Mouse (Mus musculus) ES-CJ7 (cell line): ENCODE results near the gene Sptssa.
"Not testable (repeated sequence)": the region's sequence is repeated elsewhere in the genome, so short reads cannot be mapped to it uniquely, and the experiment has no call there.

Source experiments
- DNase-seq: peaks from one replicate; pipeline ENCODE4 v3.0.0; 2011; ENCODE audit warnings: low read depth, low spot score

Gene Sptssa

DNA sequence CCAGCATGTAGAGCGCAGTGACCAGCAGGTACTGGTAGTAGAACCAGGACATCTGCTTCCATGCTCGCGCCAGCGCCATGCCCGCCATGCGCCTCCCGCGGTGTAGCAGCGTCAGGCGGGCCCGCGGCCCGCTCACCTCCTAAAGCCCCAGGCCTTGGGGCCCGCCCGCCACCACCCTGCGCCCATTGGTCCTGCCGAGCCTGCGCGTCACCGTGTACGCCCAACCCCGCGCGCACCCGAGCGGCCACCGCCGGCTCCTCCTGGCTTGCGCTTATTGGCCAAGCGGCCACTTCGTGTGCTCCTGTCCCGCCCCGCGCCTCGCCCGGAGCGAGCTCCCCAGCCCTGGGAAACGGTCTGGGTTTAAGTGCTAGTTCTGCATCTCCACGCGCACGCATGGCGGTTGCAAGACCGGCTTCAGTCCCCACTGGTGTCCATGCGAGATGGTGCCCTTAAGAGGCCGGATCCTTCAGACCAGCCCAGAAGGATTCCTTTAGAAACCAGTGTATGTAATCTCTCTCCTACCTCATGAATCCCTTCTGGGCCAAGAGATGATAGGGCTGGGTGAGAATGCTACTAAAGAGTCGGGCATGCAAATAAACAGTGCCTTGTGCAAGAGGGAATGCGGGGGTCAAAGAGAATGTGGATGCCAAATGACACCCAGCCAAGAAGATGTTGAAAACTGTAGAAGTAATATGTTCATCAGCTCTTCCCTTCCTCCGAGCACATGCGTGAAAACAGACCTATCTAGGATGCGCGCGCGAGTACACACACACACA is at the start of gene Sptssa:
Gene Sptssa, minus strand, starts transcription at position 178 of the 776 bp plus-strand sequence.
- DNase-seq, result peak; percentile 92

DNA sequence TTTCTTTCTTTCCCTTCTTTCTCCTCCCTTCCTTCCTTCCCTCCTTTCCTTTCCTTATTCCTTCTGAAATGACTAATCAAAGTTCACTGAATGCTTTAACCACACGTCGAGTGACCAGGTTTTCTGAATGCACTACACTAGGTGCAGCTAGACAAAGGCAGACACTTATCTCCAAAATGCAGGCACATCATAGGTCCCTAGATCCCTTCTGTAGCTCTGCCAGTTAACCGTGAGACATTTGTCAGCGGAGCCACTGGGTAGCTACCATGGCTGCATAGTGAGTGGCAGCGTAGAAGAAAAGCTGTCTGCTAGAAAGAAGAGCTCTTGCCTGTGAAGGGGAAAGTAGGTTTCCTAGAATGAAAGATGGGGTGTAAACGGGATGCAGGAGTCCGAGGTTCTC is 43.0 kb upstream of the Sptssa start:
- no peak for DNase-seq

DNA sequence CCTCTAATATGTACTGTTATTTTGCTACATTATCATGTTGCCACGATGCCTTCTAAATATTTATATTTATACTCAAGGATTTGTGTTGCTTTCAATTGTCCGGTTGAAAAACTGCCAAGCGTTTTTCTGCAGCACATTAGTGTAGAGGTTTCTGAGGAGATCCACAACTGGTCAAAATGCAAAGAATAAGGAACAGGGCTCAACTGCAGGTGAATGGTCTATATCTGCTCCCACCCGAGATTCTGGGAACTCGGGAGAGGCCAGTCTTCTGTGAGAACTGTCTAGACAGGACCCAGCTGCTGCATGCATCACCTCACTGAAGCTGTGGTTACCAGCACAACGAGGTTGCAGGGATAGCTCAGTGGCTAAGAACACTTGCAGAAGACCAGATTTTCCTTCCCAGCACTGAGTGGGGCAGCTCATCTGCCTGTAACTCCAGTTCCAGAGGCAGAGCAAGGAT is 41.4 kb upstream of the Sptssa start:
- DNase-seq, result no peak

DNA sequence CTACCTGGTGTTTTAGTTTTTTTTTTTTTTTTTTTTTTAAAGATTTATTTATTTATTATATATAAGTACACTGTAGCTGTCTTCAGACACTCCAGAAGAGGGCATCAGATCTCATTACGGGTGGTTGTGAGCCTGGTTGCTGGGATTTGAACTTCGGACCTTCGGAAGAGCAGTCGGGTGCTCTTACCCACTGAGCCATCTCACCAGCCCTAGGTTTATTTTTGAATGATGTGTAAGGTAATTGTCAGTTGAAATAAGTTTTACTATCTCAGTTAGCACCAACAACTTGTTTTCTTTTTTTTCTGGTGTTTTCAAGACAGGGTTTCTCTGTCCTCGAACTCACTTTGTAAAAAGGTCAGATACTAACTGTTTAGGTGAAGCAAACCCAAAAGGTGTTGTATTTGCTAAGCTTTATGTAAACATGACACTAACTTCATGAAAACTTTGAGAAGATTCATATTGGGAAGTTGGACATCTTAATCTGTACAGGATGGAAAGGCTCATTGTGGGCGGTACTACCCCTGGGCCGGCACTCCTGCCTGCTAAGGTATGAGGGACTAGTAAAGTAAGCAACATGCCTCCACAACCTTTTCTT is 40.7 kb upstream of the Sptssa start:
- no peak for DNase-seq

DNA sequence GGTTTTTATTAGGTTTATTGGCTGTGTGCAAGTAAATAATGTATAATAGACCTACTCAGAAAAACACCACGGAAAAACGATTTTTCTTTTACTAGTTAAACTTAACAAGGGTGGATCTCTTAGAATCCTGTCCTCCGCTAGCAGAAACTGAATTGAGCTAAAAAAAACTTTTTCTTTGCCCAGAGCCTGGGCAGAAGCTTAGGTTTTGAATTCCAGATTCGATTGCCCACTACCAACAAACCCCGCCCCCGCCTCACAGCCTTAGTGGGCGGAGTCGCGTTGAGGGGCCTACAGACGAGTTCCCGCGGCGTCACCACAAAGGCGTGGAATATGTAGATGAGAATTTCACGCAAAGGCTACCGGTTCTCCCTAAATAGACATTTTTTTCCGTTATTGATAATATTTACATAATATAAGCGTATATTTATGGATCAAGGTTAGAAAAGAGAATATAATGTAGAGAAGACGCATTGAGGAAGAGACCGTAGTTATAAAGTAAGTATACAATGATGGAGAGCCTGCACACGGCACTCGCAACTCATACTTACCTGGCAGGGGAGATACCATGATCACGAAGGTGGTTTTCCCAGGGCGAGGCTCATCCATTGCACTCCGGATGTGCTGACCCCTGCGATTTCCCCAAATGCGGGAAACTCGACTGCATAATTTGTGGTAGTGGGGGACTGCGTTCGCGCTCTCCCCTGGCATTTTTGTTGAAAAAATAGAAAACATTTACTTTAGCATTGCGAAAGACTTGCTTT is 40.0 kb upstream of the Sptssa start:
- peak; percentile 96 for DNase-seq

DNA sequence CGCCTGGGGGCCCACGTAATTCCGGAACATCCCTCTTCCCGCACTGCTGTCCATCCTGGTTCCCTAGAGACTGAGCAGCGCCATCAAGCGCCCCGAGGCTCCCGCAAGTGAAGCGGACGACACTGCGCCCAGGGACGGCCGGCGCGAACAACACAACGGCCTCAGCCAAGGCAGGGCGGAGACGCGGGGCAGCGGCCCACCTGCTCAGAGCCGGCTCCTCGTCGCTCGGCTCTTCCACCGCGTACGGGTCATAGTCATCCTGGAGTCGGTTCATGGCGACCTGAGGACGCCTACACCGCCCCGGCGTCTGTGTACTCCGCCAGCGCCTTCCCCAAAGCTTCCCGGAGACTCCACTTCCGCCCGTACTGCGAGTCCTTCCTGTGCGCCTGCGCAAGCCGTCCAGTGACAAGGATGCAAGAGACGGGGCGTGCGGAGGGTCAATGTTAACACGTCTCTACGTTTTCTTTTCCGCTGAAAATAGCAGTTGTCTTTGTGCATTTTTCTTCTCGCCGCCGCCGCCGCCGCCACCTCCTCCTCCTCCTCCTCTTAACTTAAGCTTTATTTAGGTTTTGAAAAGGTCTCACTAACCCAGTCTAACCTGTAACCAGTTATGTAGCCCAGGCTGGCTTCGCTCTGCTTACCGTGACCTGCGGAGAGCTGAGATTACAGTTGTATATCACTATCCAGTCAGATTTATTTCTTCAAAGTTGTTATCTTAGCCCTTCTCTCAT is 39.3 kb upstream of the Sptssa start, which contains the start of gene Eapp:
Gene Eapp, minus strand, starts transcription at position 387 of the 731 bp plus-strand sequence.
- peak; percentile 97 for DNase-seq

DNA sequence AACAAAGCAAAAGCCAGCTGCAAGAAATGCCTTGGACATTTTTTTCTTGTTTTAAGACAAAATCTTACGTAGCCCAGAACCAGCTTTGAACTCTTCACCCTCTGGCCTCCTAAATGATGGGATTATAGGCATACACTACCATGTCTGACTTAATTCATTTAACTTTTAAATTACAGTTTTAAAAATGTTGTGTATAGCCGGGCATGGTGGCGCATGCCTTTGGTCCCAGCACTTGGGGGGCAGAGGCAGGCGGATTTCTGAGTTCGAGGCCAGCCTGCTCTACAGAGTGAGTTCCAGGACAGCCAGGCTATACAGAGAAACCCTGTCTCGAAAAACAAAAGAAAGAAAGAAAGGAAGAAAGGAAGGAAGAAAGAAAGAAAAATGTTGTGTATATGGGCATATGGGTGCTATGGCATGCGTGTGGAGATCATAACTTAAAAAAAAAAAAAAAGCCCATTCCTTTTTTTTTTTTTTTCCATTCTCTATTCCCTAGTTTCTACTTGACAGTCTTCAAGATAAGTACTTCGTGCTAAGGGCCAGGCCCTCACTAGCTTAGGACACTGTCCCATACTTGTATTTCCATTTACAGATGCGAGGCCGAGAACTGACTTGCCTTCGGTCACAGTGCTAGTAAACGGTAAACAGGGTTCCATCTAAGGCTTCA is 38.6 kb upstream of the Sptssa start:
- no peak for DNase-seq

DNA sequence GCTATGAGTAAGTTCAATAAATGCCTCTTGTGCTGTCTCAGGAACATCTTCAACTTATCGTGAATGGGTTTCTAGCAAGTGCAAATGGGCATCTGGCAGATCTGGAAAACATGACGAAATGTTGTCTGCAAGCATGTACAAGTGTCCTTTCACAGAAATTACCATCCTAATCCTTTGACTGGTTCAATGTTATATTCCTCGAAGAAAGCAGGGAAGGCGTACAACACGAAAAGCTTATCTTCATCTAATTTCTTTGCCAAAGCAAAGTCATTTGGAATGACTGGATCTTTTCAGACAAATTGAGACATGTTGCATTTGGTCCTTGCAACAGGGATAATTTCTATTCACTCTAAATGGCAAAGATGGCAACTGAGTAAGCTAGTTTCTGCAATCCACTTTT is 32.7 kb upstream of the Sptssa start:
- no peak for DNase-seq

DNA sequence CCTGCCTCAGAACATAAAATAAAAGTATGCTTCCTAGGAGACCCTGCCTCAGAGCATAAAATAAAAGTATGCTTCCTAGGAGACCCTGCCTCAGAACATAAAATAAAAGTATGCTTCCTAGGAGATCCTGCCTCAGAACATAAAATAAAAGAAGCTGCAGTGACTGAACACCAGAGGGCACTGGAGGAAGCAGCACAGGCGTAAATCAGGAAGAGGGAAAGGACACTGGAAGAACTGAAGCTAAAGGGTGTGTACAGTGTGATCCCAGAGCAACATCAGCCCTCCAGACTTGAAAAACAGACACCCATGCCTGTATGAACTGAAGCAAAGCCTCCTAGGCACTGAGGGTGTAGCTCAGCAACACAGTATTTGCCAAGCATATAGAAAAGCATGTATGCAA is 26.8 kb upstream of the Sptssa start:
- DNase-seq, result peak; percentile 57

DNA sequence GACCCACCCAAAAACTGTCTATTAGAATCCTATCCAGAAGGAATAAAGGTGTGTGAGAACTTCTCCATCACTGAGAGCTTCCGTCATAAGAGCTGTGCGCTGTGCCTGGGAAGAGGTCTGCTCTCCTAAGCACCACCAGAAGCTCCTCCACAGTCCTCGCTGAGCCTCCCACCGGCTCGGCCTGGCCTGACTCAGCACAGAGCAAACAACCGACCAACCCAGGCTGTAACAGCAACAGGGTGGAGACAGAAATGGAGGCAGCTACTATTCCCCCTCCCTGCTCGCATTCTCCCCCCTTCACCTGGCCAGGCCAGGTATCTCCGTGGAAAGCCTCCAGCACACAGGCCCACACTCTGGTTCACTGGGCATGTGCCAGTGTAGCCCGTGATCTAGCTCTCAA is 20.3 kb upstream of the Sptssa start:
- no peak for DNase-seq

DNA sequence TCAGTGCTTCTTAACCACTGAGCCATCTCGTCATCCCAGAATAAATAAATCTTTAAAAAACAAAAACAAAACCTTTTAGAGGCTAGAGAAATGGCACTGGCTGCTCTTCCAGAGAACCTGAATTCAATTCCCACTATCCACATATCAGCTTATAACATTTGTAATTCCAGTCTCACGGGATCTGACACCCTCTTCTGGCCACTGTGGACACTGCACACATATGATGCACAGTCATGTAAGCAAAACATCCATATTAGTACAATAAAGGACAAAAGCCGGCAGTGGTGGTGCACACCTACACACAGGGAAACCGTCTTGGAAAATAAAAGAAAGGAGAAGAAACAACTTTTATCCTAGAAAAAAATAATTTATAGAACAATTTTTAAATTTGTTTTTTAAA is 19.0 kb upstream of the Sptssa start:
- peak; percentile 40 for DNase-seq

DNA sequence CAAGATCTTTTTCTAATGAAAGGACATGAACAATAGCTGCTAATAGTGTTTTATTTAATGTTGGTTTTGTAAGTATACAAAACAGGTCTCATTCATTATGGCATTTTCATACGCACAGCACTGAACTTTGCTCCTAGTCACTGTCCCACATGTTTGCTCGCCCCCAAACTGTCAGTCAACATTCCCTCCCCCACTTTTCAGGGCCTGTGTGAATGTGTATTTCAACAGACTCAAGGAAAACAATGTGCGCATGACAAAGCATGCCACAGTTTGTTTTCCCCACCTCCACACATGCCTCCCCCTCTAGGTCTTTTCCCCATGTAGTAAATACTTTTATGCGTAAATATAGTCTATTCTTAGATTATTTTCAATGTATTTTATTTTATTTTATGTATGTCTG is 14.9 kb upstream of the Sptssa start:
- DNase-seq, result no peak

DNA sequence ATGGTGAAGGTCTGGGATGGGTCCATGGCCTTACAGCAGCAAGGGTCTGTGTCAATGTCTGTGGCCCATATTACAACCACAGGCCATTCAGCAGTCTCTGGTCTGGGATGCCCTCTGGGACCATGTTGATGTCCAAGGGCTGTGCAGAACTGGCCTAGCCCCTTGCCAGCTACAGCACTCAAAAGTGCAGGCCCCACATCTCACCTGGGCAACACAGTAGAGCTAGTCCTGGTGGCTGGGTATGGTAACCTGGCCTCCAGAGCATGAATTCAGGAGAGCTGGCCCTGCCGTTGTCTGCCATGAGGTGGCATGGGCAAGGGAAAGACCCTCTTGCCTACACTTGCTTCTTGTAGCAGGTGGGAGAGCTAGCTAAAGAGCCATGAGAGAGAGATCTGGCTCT is 11.8 kb upstream of the Sptssa start:
- no peak for DNase-seq

DNA sequence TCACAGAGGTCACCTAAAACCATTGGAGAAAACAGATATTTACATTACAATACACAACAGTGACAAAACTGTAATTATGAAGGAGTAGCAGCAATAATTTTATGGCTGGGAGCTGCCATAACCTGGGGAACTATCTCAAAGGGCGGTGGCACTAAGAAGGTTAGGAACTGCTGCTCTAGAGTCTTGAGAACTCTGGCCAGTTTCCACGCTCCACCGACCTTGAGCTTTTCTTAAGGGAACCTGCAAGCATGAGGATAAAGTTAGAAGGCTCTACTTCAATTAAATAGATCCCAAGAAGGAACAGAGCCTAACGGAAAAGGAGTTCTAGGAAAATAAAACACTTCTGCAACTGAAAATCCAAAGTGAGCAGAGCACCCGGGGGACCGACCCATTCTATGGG is 9.2 kb upstream of the Sptssa start:
- DNase-seq, result no peak

DNA sequence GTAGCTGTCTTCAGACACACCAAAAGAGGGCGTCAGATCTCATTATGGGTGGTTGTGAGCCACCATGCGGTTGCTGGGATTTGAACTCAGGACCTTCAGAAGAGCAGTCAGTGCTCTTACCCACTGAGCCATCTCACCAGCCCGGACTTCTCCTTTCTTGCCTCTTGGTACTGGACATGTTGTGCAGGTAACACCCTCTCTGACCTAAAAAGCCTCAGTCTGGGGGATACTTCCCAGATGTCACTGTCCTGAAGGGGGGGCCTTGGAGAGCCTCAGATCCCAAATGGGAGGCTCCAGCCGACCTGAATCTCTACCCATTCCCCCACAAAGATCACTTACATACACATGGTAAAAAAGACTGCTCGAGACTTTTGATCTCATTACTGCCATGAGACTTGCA is 5.1 kb upstream of the Sptssa start:
- not testable (repeated sequence) for DNase-seq

DNA sequence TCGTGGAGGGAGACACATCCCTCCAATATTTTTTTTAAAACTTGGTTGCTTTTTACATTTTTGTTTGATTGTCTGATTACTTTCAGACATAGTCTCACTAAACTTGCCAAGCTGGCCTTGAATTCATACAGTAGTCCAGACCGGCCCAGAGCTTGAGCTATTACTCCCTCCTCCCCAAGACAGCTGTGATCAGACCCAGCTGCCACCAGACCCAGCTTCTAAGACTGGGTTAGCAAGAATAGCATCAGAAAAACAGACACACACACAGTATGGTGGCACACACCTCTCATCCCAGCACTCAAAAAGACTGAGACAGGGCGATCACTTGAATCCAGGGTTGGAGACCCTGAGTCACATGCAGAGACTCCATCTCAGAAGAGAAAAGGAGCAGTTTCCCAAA is 3.5 kb upstream of the Sptssa start:
- DNase-seq, result no peak

DNA sequence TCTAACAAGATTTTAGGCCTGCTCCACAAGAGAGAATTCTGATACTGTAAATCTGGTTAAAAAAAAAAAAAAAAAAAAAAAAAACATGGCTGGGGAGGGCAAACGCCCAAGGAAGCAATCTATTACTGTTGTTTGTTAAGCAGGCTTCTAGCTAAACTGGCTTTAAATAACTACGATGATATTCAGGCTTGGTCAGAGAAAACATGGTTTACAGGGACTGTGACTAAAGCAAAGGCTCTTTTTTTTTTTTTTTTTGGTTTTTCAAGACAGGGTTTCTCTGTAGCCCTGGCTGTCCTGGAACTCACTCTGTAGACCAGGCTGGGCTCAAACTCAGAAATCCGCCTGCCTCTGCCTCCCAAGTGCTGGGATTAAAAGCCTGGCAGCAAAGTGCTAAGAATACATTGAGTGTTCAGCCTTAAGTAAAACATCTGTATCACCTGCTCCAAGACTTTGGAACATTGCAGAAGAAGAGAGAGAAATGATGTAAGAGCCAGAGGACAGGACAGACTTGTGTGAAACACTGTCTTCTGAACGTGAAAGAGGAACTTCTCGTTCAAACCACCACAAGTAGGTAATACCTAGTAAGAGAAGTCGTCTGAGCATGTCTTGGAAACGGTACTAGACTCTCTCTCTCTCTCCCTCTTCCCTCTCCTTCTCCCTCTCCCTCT is 2.2 kb upstream of the Sptssa start:
- DNase-seq, result no peak

DNA sequence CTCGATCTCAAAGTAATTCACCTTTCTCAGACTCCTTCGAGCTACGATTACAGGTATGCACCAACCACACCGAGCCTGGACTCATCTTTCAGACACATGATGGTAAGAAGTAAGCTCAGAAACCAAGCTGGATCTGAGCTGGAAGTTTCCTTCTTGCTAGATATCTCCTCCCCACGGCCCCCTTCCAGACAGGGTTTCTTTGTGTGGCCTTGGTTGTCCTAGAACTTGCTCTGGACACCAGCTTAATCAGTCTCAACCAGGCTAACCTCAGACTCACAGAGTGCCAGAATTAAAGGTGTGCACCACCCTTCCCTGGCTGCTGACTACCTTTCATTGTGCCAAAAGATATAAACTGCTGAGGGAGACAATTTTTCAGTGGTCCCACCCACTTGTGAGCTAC is 1.6 kb upstream of the Sptssa start:
- DNase-seq, result no peak

DNA sequence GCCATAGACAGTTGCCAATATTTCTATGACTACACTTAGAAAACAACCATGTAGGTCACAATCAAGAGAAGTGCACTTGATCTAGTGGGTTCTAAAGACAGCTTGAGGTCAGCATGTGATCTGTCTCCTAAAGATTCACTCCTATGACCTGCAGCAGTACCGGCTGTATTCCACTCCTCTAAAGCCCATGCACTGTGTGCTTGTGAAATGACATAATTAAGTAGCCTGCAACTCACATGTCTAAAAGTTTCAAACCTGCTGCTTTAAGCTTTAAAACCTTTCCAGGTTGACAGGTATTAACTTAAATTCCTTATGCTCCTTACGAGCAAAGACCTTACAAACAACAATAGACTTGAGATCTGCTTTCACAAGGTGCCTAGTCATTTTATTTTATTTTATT is 853 bp upstream of the Sptssa start:
- DNase-seq, result no peak

DNA sequence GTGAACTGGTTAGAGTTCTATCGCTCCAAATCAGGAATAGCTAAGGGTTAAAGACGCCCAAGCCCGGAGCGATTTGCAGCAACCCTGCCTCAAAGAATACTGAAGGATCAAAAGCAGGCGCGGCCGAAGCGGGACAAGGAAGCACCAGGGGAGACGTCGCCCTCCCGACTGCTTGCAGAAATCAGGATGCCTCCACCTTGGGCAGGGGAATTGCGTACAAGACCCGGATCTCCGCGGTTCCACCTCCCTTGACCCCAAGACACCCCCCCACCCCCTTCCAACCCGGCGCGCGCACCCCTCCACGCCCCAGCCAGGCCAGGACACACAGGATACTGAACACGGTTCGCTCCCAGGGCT is 356 bp downstream of the Sptssa start:
- DNase-seq, result peak; percentile 78
